22 mouse cellular contexts compared by ENCODE assay signal in the genomic region with DNA sequence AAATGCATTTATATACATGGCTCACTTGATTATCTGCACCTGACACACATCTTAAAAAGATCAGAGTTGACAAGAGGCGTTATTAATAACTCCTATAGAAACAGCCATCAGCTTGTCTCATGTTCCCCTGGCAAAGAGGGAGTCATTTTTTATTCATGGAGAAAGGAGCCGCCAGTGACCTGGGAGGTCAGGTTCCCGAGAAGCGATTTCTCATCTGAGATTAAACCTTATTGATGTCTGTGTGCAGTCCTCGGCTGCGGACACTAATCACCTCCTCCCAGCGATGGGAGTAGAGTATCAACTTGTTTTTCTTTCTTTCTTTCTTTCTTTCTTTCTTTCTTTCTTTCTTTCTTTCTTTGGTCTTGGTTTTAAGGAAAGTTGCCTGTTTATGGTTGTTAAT.
DNase-seq lines count a peak whose midpoint lies in the region; ATAC-seq lines count a peak whose summit lies in the region.
"Had no signal": no experiment of that assay in that cellular context is flagged by ENCODE, and none has a peak within 500 bp of the region (broad histone marks: within the 10 kb centered on the region; RNA-seq: fewer than 3 reads in every experiment).

No protein-coding gene starts in this region.

- H3K27ac ChIP-seq in neural tube, embryonic 11.5 days (ENCODE audit: low read depth, low read length), result peak overlapping the region; percentile 69
- no peak overlapping the region for H3K27ac ChIP-seq in neural tube, embryonic 15.5 days (replicated peaks)
- H3K27ac ChIP-seq in hindbrain, embryonic 14.5 days, result peak overlapping the region; percentile 79
- peak overlapping the region; percentile 89 for H3K27ac ChIP-seq in midbrain, embryonic 13.5 days
- H3K27ac ChIP-seq: embryonic facial prominence, embryonic 12.5 days; limb, embryonic 15.5 days; liver, embryonic 15.5 days had no signal

- DNase-seq in neural tube, embryonic 11.5 days (ENCODE audit: low spot score), result peak; percentile 56
- no peak for DNase-seq in hindbrain, embryonic 14.5 days (ENCODE audit: low spot score)
- DNase-seq in retina, postnatal 1 day, result peak; percentile 41
- no peak for DNase-seq in yolk sac, embryonic 10.5 days (ENCODE audit: low spot score)
- DNase-seq in c-Kit-positive CD71-positive TER-119-positive erythroid progenitor cells, embryonic 14.5 days (ENCODE audit: low spot score), result no peak
- DNase-seq: adrenal gland, adult 8-10 months; cerebellum, postnatal 36 days; heart, postnatal 14 days; kidney, adult 2 months; kidney, postnatal 14 days; right cerebral cortex, adult 18-20 months; thymus, postnatal 36 days had no signal

- 46% methylated on average over 7 of the region's 7 CpGs for WGBS in neural tube, embryonic 11.5 days
- 23% methylated on average over 7 of the region's 7 CpGs for WGBS in neural tube, embryonic 15.5 days
- WGBS in hindbrain, embryonic 14.5 days, result 16% methylated on average over 7 of the region's 7 CpGs
- WGBS in midbrain, embryonic 13.5 days, result 12% methylated on average over 7 of the region's 7 CpGs

- H3K4me3 ChIP-seq in neural tube, embryonic 11.5 days (ENCODE audit: low read depth, low read length), result no peak overlapping the region
- no peak overlapping the region for H3K4me3 ChIP-seq in neural tube, embryonic 15.5 days (replicated peaks)
- no peak overlapping the region for H3K4me3 ChIP-seq in hindbrain, embryonic 14.5 days (replicated peaks; ENCODE audit: low read length)
- no peak overlapping the region for H3K4me3 ChIP-seq in midbrain, embryonic 13.5 days (replicated peaks)
- H3K4me3 ChIP-seq: embryonic facial prominence, embryonic 12.5 days; erythroblast, embryonic 14.5 days; limb, embryonic 15.5 days; liver, embryonic 15.5 days had no signal

- no peaks in the 10 kb centered on the region; the same call in 1 of the 2 replicates for H3K4me1 ChIP-seq in neural tube, embryonic 11.5 days (ENCODE audit: control insufficient read depth, insufficient read depth, low read length)
- peaks cover 11% of the 10 kb centered on the region for H3K4me1 ChIP-seq in neural tube, embryonic 15.5 days
- peaks cover 14% of the 10 kb centered on the region for H3K4me1 ChIP-seq in hindbrain, embryonic 14.5 days (replicated peaks; ENCODE audit: control insufficient read depth, insufficient read depth, low read length)
- H3K4me1 ChIP-seq in midbrain, embryonic 13.5 days (replicated peaks), result peaks cover 19% of the 10 kb centered on the region
- H3K4me1 ChIP-seq: embryonic facial prominence, embryonic 12.5 days; limb, embryonic 15.5 days; liver, embryonic 15.5 days had no signal

- no peak for ATAC-seq in neural tube, embryonic 11.5 days (ENCODE audit: insufficient read depth, low FRiP score, low TSS enrichment)
- ATAC-seq in neural tube, embryonic 15.5 days (ENCODE audit: low FRiP score), result no peak
- no peak for ATAC-seq in hindbrain, embryonic 14.5 days (ENCODE audit: low FRiP score)
- ATAC-seq in midbrain, embryonic 13.5 days, result peak; percentile 77
- ATAC-seq: forebrain, embryonic 16.5 days; inflammation-experienced regulatory T-cells, adult 6 months; lung, postnatal 0 days had no signal

- no peaks in the 10 kb centered on the region for H3K27me3 ChIP-seq in neural tube, embryonic 11.5 days (ENCODE audit: control insufficient read depth, insufficient read depth, low read length)
- H3K27me3 ChIP-seq in neural tube, embryonic 15.5 days (replicated peaks), result no peaks in the 10 kb centered on the region
- no peaks in the 10 kb centered on the region for H3K27me3 ChIP-seq in hindbrain, embryonic 14.5 days (ENCODE audit: control insufficient read depth, insufficient read depth, low read length)
- H3K27me3 ChIP-seq in midbrain, embryonic 13.5 days, result no peaks in the 10 kb centered on the region
- H3K27me3 ChIP-seq: embryonic facial prominence, embryonic 12.5 days; limb, embryonic 15.5 days; liver, embryonic 15.5 days had no signal

- H3K9me3 ChIP-seq in neural tube, embryonic 11.5 days (ENCODE audit: control insufficient read depth, low read length), result no peaks in the 10 kb centered on the region
- no peaks in the 10 kb centered on the region for H3K9me3 ChIP-seq in neural tube, embryonic 15.5 days (replicated peaks)
- no peaks in the 10 kb centered on the region for H3K9me3 ChIP-seq in hindbrain, embryonic 14.5 days (ENCODE audit: control insufficient read depth, low read length)
- H3K9me3 ChIP-seq in midbrain, embryonic 13.5 days, result no peaks in the 10 kb centered on the region
- H3K9me3 ChIP-seq: embryonic facial prominence, embryonic 12.5 days; limb, embryonic 15.5 days; liver, embryonic 15.5 days had no signal

- H3K4me2 ChIP-seq in neural tube, embryonic 11.5 days (ENCODE audit: low read depth), result no peak overlapping the region
- H3K4me2 ChIP-seq in neural tube, embryonic 15.5 days, result no peak overlapping the region
- 0 out of 2 replicates have a peak overlapping the region, but pooled peaks have one; percentile 11 for H3K4me2 ChIP-seq in hindbrain, embryonic 14.5 days (replicated peaks)
- H3K4me2 ChIP-seq in midbrain, embryonic 13.5 days (replicated peaks), result peak overlapping the region; percentile 34
- H3K4me2 ChIP-seq: embryonic facial prominence, embryonic 12.5 days; heart, embryonic 11.5 days; limb, embryonic 15.5 days; liver, embryonic 15.5 days had no signal

- no peaks in the 10 kb centered on the region for H3K36me3 ChIP-seq in neural tube, embryonic 11.5 days (ENCODE audit: control insufficient read depth, insufficient read depth, low read length)
- H3K36me3 ChIP-seq in neural tube, embryonic 15.5 days, result no peaks in the 10 kb centered on the region
- H3K36me3 ChIP-seq in hindbrain, embryonic 14.5 days (replicated peaks; ENCODE audit: control insufficient read depth, insufficient read depth), result no peaks in the 10 kb centered on the region
- no peaks in the 10 kb centered on the region for H3K36me3 ChIP-seq in midbrain, embryonic 13.5 days
- H3K36me3 ChIP-seq: embryonic facial prominence, embryonic 12.5 days; limb, embryonic 15.5 days; liver, embryonic 15.5 days had no signal

- H3K9ac ChIP-seq in neural tube, embryonic 11.5 days (ENCODE audit: low read length), result no peak overlapping the region
- no peak overlapping the region for H3K9ac ChIP-seq in neural tube, embryonic 15.5 days (replicated peaks)
- no peak overlapping the region for H3K9ac ChIP-seq in hindbrain, embryonic 14.5 days
- no peak overlapping the region for H3K9ac ChIP-seq in midbrain, embryonic 13.5 days (replicated peaks)
- H3K9ac ChIP-seq: embryonic facial prominence, embryonic 12.5 days; limb, embryonic 15.5 days; liver, embryonic 15.5 days had no signal

Comparison
In these comparisons a context has a peak if more than half of its experiments do, and no peak if none do; other contexts are left out.
1. DNase-seq: peak in neural tube, embryonic 11.5 days (single experiment) and retina, postnatal 1 day (single experiment); none in hindbrain, embryonic 14.5 days (single experiment), yolk sac, embryonic 10.5 days (single experiment) and c-Kit-positive CD71-positive TER-119-positive erythroid progenitor cells, embryonic 14.5 days (single experiment).
2. H3K4me2 ChIP-seq: peak in hindbrain, embryonic 14.5 days (single experiment) and midbrain, embryonic 13.5 days (single experiment); none in neural tube, embryonic 11.5 days (single experiment) and neural tube, embryonic 15.5 days (single experiment).